Mouse (Mus musculus): ENCODE measurements around the gene Pank4. TPM values are rescaled to one million over a fixed set of nuclear protein-coding genes. Genes with fewer than 3 reads are reported as not detected.

The Pank4 gene
- polyA plus RNA-seq, 1 experiment: 37.5 TPM

GRCm38 (mm10) chr4:154965856-154966255 lies 1.9 kb downstream of the Pank4 start:
- peak; percentile 46 for DNase-seq
- H3K4me3 ChIP-seq (ENCODE audit: insufficient read depth, low read depth, low read length): no peak overlapping the region
- peaks cover 3% of the 10 kb centered on the region; the same call in 1 of the 2 replicates for H3K27me3 ChIP-seq (replicated peaks; ENCODE audit: control insufficient read depth, insufficient read depth, low read length)
- TF ChIP-seq CTCF (conservative IDR thresholded peaks at IDR 0.05; ENCODE audit: insufficient read depth, insufficient read length, low read depth, low read length) (no peak), POLR2A (IDR thresholded peaks at IDR 0.05; ENCODE audit: low read depth, low read length) (no peak)
- WGBS: 52% methylated on average over 3 of the region's 3 CpGs
- peaks cover 5% of the 10 kb centered on the region; the same call in 1 of the 2 replicates for H3K4me1 ChIP-seq (ENCODE audit: control insufficient read depth, insufficient read depth, low read length)
- H3K36me3 ChIP-seq (ENCODE audit: control insufficient read depth, insufficient read depth, low read length): peaks cover 7% of the 10 kb centered on the region; the same call in 1 of the 2 replicates
- H3K27ac ChIP-seq (ENCODE audit: insufficient read depth, low read depth, low read length): no peak overlapping the region

- TF ChIP-seq CTCF (conservative IDR thresholded peaks at IDR 0.05; ENCODE audit: insufficient read depth, insufficient read length, low read depth, low read length) (peak; percentile 47), POLR2A (IDR thresholded peaks at IDR 0.05; ENCODE audit: low read depth, low read length) (no peak)
- H3K36me3 ChIP-seq (ENCODE audit: control insufficient read depth, insufficient read depth, low read length): peaks cover 7% of the 10 kb centered on the region; the same call in 1 of the 2 replicates
- H3K27me3 ChIP-seq (replicated peaks; ENCODE audit: control insufficient read depth, insufficient read depth, low read length): no peaks in the 10 kb centered on the region
- H3K4me3 ChIP-seq (ENCODE audit: insufficient read depth, low read depth, low read length): no peak overlapping the region
- peak; percentile 59 for DNase-seq
- H3K4me1 ChIP-seq (ENCODE audit: control insufficient read depth, insufficient read depth, low read length): peaks cover 5% of the 10 kb centered on the region; the same call in 1 of the 2 replicates
- WGBS: 68% methylated on average over 5 of the region's 5 CpGs
- no peak overlapping the region for H3K27ac ChIP-seq (ENCODE audit: insufficient read depth, low read depth, low read length)
Measured at GRCm38 (mm10) chr4:154967173-154967572, 3.2 kb downstream of the Pank4 start.

DNA sequence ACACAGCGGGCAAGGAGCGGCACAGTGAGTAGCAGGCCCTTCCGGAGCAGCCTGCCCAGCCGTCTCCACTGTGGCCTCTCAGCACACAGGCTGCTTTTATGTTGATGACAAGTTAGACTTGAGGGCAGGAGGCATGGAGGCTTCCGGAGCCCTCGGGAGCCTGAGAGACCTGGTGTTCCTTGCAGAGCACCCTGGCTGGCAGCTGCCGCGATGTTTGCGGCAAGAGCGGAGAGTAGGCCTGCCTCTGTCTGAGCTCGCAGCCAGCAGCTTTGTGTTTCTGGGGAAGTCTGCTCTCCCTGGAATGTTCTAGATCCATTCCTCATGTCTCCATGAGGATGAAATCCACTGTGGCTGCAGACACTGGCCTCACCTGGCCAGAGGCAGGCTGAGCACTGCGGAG lies 8.6 kb downstream of the Pank4 start:
- H3K4me3 ChIP-seq (ENCODE audit: insufficient read depth, low read depth, low read length): no peak overlapping the region
- DNase-seq: no peak
- H3K27ac ChIP-seq (ENCODE audit: insufficient read depth, low read depth, low read length): no peak overlapping the region
- peaks cover 7% of the 10 kb centered on the region; the same call in 1 of the 2 replicates for H3K36me3 ChIP-seq (ENCODE audit: control insufficient read depth, insufficient read depth, low read length)
- no peaks in the 10 kb centered on the region for H3K27me3 ChIP-seq (replicated peaks; ENCODE audit: control insufficient read depth, insufficient read depth, low read length)
- TF ChIP-seq CTCF (conservative IDR thresholded peaks at IDR 0.05; ENCODE audit: insufficient read depth, insufficient read length, low read depth, low read length) (no peak), POLR2A (IDR thresholded peaks at IDR 0.05; ENCODE audit: low read depth, low read length) (no peak)
- no peaks in the 10 kb centered on the region for H3K4me1 ChIP-seq (ENCODE audit: control insufficient read depth, insufficient read depth, low read length)
- 95% methylated on average over 12 of the region's 12 CpGs for WGBS

GRCm38 (mm10) chr4:154974163-154974611 lies 10.3 kb downstream of the Pank4 start:
- Histone ChIP-seq H3K4me1 (ENCODE audit: control insufficient read depth, insufficient read depth, low read length) (no peaks in the 10 kb centered on the region), H3K27ac (ENCODE audit: insufficient read depth, low read depth, low read length) (no peak overlapping the region), H3K4me3 (ENCODE audit: insufficient read depth, low read depth, low read length) (no peak overlapping the region), H3K27me3 (replicated peaks; ENCODE audit: control insufficient read depth, insufficient read depth, low read length) (no peaks in the 10 kb centered on the region), H3K36me3 (ENCODE audit: control insufficient read depth, insufficient read depth, low read length) (peaks cover 7% of the 10 kb centered on the region)
- peak; percentile 62 for DNase-seq
- 73% methylated on average over 11 of the region's 11 CpGs for WGBS
- TF ChIP-seq POLR2A (IDR thresholded peaks at IDR 0.05; ENCODE audit: low read depth, low read length): no peak
- TF ChIP-seq CTCF (conservative IDR thresholded peaks at IDR 0.05; ENCODE audit: insufficient read depth, insufficient read length, low read depth, low read length): no peak

- no peaks in the 10 kb centered on the region; the same call in 1 of the 2 replicates for H3K36me3 ChIP-seq (ENCODE audit: control insufficient read depth, insufficient read depth, low read length)
- H3K4me3 ChIP-seq (ENCODE audit: insufficient read depth, low read depth, low read length): no peak overlapping the region
- H3K27ac ChIP-seq (ENCODE audit: insufficient read depth, low read depth, low read length): no peak overlapping the region
- TF ChIP-seq POLR2A (IDR thresholded peaks at IDR 0.05; ENCODE audit: low read depth, low read length): no peak
- peak; percentile 44 for TF ChIP-seq CTCF (conservative IDR thresholded peaks at IDR 0.05; ENCODE audit: insufficient read depth, insufficient read length, low read depth, low read length)
- WGBS: 97% methylated on average over 4 of the region's 4 CpGs
- H3K4me1 ChIP-seq (ENCODE audit: control insufficient read depth, insufficient read depth, low read length): no peaks in the 10 kb centered on the region
- H3K27me3 ChIP-seq (replicated peaks; ENCODE audit: control insufficient read depth, insufficient read depth, low read length): no peaks in the 10 kb centered on the region
- no peak for DNase-seq
Measured at GRCm38 (mm10) chr4:154980110-154980509, 16.2 kb downstream of the Pank4 start.

DNA sequence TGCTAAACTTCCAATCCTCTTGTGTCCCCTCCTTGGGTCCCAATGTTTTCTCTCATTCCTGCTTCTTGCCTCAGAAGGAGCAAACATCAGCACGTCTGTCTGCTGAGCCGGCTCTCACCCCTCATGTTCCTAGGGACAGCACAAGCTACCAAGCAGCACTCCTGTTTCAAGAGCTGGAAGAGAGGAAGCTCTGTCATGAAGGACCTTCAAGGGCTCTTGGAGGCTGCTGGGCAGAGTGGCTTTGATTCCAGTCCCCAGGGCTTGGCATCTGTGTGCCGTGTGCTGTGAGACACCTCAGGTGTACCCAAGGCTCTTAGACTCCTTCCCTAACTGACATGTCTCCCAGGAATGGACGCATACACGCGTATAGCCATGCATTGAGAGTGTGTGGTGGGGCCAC lies 17.2 kb downstream of the Pank4 start:
- WGBS: 84% methylated on average over 6 of the region's 6 CpGs
- DNase-seq: no peak

GRCm38 (mm10) chr4:154981530-154981929 lies 17.6 kb downstream of the Pank4 start:
- no peak overlapping the region for H3K27ac ChIP-seq (ENCODE audit: insufficient read depth, low read depth, low read length)
- no peaks in the 10 kb centered on the region for H3K27me3 ChIP-seq (replicated peaks; ENCODE audit: control insufficient read depth, insufficient read depth, low read length)
- DNase-seq: peak; percentile 52
- 42% methylated on average over 7 of the region's 7 CpGs for WGBS
- H3K36me3 ChIP-seq (ENCODE audit: control insufficient read depth, insufficient read depth, low read length): no peaks in the 10 kb centered on the region; the same call in 1 of the 2 replicates
- peak; percentile 76 for TF ChIP-seq CTCF (conservative IDR thresholded peaks at IDR 0.05; ENCODE audit: insufficient read depth, insufficient read length, low read depth, low read length)
- no peak for TF ChIP-seq POLR2A (IDR thresholded peaks at IDR 0.05; ENCODE audit: low read depth, low read length)
- H3K4me3 ChIP-seq (ENCODE audit: insufficient read depth, low read depth, low read length): no peak overlapping the region
- no peaks in the 10 kb centered on the region for H3K4me1 ChIP-seq (ENCODE audit: control insufficient read depth, insufficient read depth, low read length)

More for the DNA sequence above, 17.2 kb downstream of the Pank4 start:
- no peak overlapping the region for H3K4me3 ChIP-seq (ENCODE audit: insufficient read depth, low read depth, low read length)
- no peaks in the 10 kb centered on the region for H3K4me1 ChIP-seq (ENCODE audit: control insufficient read depth, insufficient read depth, low read length)
- H3K27ac ChIP-seq (ENCODE audit: insufficient read depth, low read depth, low read length): no peak overlapping the region
- TF ChIP-seq CTCF (conservative IDR thresholded peaks at IDR 0.05; ENCODE audit: insufficient read depth, insufficient read length, low read depth, low read length) (no peak), POLR2A (IDR thresholded peaks at IDR 0.05; ENCODE audit: low read depth, low read length) (no peak)
- H3K36me3 ChIP-seq (ENCODE audit: control insufficient read depth, insufficient read depth, low read length): no peaks in the 10 kb centered on the region; the same call in 1 of the 2 replicates
- no peaks in the 10 kb centered on the region for H3K27me3 ChIP-seq (replicated peaks; ENCODE audit: control insufficient read depth, insufficient read depth, low read length)
